Mouse (Mus musculus): Measurements from ENCODE around the gene Dag1.

Dag1 gene

GRCm38 (mm10) chr9:108223633-108224032, 40.1 kb downstream of the Dag1 start:
- no peak for DNase-seq

GRCm38 (mm10) chr9:108221566-108221965, 42.2 kb downstream of the Dag1 start:
- no peak for DNase-seq

- no peak for DNase-seq
These were observed 43.4 kb downstream of the Dag1 start for GRCm38 (mm10) chr9:108220380-108220774.

- DNase-seq: no peak
These were observed 43.9 kb downstream of the Dag1 start for GRCm38 (mm10) chr9:108219766-108220379.

GRCm38 (mm10) chr9:108217936-108218543, 45.7 kb downstream of the Dag1 start:
- no peak for DNase-seq

- DNase-seq: no peak
These were observed 46.4 kb downstream of the Dag1 start for GRCm38 (mm10) chr9:108217406-108217805.

GRCm38 (mm10) chr9:108213105-108213504, 50.7 kb downstream of the Dag1 start:
- DNase-seq: no peak

GRCm38 (mm10) chr9:108212426-108212825, 51.3 kb downstream of the Dag1 start:
- no peak for DNase-seq

- no peak for DNase-seq
These were observed 58.2 kb downstream of the Dag1 start for GRCm38 (mm10) chr9:108205571-108205901.

- DNase-seq: no peak
These were observed 58.7 kb downstream of the Dag1 start for GRCm38 (mm10) chr9:108204884-108205570.

GRCm38 (mm10) chr9:108203015-108203414, 60.7 kb downstream of the Dag1 start:
- DNase-seq: peak; percentile 85

GRCm38 (mm10) chr9:108202169-108202568, 61.6 kb downstream of the Dag1 start:
- peak; percentile 58 for DNase-seq

- DNase-seq: peak; percentile 97
These were observed 62.6 kb downstream of the Dag1 start for GRCm38 (mm10) chr9:108201160-108201559.

- DNase-seq: peak; percentile 25
These were observed 65.1 kb downstream of the Dag1 start for GRCm38 (mm10) chr9:108198621-108199020.

- peak; percentile 31 for DNase-seq
These were observed 66.7 kb downstream of the Dag1 start for GRCm38 (mm10) chr9:108196920-108197677.

GRCm38 (mm10) chr9:108196222-108196621, 67.5 kb downstream of the Dag1 start:
- DNase-seq: peak; percentile 58

- peak; percentile 93 for DNase-seq
These were observed 73.7 kb downstream of the Dag1 start, which contains the start of gene Bsn for GRCm38 (mm10) chr9:108189787-108190679. TSS of gene Bsn (minus strand) at chr9:108190384.

GRCm38 (mm10) chr9:108189488-108189786, 74.3 kb downstream of the Dag1 start:
- peak; percentile 75 for DNase-seq

GRCm38 (mm10) chr9:108189023-108189422, 74.7 kb downstream of the Dag1 start:
- no peak for DNase-seq

- DNase-seq: no peak
These were observed 75.2 kb downstream of the Dag1 start for GRCm38 (mm10) chr9:108188511-108188910.

GRCm38 (mm10) chr9:108187616-108188015, 76.1 kb downstream of the Dag1 start:
- no peak for DNase-seq

- no peak for DNase-seq
These were observed 78.0 kb downstream of the Dag1 start for GRCm38 (mm10) chr9:108185786-108186185.
